Comparison of ENCODE assay signal across 8 mouse cellular contexts in genomic region chr4:137995399-137995798, GRCm38 (mm10). TPM values are rescaled to one million over a fixed set of nuclear protein-coding genes. Genes with fewer than 3 reads are reported as not detected.
DNase-seq lines count a peak whose midpoint lies in the region; ATAC-seq and TF ChIP-seq lines count a peak whose summit lies in the region.

No protein-coding gene starts in this region.

- H3K36me3 ChIP-seq in heart, embryonic 10.5 days, result peaks cover 39% of the 10 kb centered on the region
- H3K36me3 ChIP-seq in forebrain, embryonic 14.5 days (ENCODE audit: control insufficient read depth, insufficient read depth, low read length), result peaks cover 28% of the 10 kb centered on the region
- peaks cover 29% of the 10 kb centered on the region for H3K36me3 ChIP-seq in intestine, postnatal 0 days (ENCODE audit: control insufficient read depth, insufficient read depth)
- peaks cover 23% of the 10 kb centered on the region for H3K36me3 ChIP-seq in lung, embryonic 15.5 days

- H3K27ac ChIP-seq in heart, embryonic 10.5 days, result no peak overlapping the region
- H3K27ac ChIP-seq in forebrain, embryonic 14.5 days (ENCODE audit: low read depth, low read length), result no peak overlapping the region
- H3K27ac ChIP-seq in intestine, postnatal 0 days (ENCODE audit: low read depth, low read length), result no peak overlapping the region
- H3K27ac ChIP-seq in lung, embryonic 15.5 days, result no peak overlapping the region

- peaks cover 48% of the 10 kb centered on the region for H3K4me1 ChIP-seq in heart, embryonic 10.5 days
- peaks cover 30% of the 10 kb centered on the region for H3K4me1 ChIP-seq in forebrain, embryonic 14.5 days (ENCODE audit: control insufficient read depth, insufficient read depth, low read length)
- no peaks in the 10 kb centered on the region; the same call in 1 of the 2 replicates for H3K4me1 ChIP-seq in intestine, postnatal 0 days (replicated peaks; ENCODE audit: control insufficient read depth, insufficient read depth, low read length)
- peaks cover 28% of the 10 kb centered on the region for H3K4me1 ChIP-seq in lung, embryonic 15.5 days

- TF ChIP-seq CTCF in intestine, postnatal 0 days (IDR thresholded peaks at IDR 0.05; ENCODE audit: low read depth), result no peak

- H3K4me3 ChIP-seq in heart, embryonic 10.5 days, result peak overlapping the region; percentile 98
- peak overlapping the region; percentile 96 for H3K4me3 ChIP-seq in forebrain, embryonic 14.5 days (ENCODE audit: low read depth, low read length)
- peak overlapping the region; percentile 11; the same call in 1 of the 2 replicates for H3K4me3 ChIP-seq in intestine, postnatal 0 days (ENCODE audit: low read depth, low read length)
- H3K4me3 ChIP-seq in lung, embryonic 15.5 days, result peak overlapping the region; percentile 88

- H3K27me3 ChIP-seq in heart, embryonic 10.5 days (ENCODE audit: insufficient read depth, poor library complexity, severe bottlenecking), result peaks cover 13% of the 10 kb centered on the region; the same call in 1 of the 2 replicates
- H3K27me3 ChIP-seq in forebrain, embryonic 14.5 days (replicated peaks; ENCODE audit: control insufficient read depth, insufficient read depth, low read length), result no peaks in the 10 kb centered on the region
- H3K27me3 ChIP-seq in intestine, postnatal 0 days (replicated peaks; ENCODE audit: control insufficient read depth, insufficient read depth, low read length), result no peaks in the 10 kb centered on the region
- peaks cover 18% of the 10 kb centered on the region; the same call in 1 of the 2 replicates for H3K27me3 ChIP-seq in lung, embryonic 15.5 days

- peak overlapping the region; percentile 63 for H3K4me2 ChIP-seq in forebrain, embryonic 14.5 days (ENCODE audit: low read length)
- peak overlapping the region; percentile 85 for H3K4me2 ChIP-seq in intestine, postnatal 0 days (replicated peaks; ENCODE audit: low read depth)
- peak overlapping the region; percentile 81 for H3K4me2 ChIP-seq in lung, embryonic 15.5 days

- no peaks in the 10 kb centered on the region for H3K9me3 ChIP-seq in heart, embryonic 10.5 days
- no peaks in the 10 kb centered on the region for H3K9me3 ChIP-seq in forebrain, embryonic 14.5 days (replicated peaks; ENCODE audit: control insufficient read depth, low read length)
- no peaks in the 10 kb centered on the region for H3K9me3 ChIP-seq in intestine, postnatal 0 days (ENCODE audit: control insufficient read depth)
- H3K9me3 ChIP-seq in lung, embryonic 15.5 days, result no peaks in the 10 kb centered on the region

- H3K9ac ChIP-seq in forebrain, embryonic 14.5 days (ENCODE audit: low read length), result peak overlapping the region; percentile 99
- H3K9ac ChIP-seq in intestine, postnatal 0 days (ENCODE audit: low read depth, low read length), result no peak overlapping the region
- peak overlapping the region; percentile 27; the same call in 1 of the 2 replicates for H3K9ac ChIP-seq in lung, embryonic 15.5 days

- no peak for ATAC-seq in forebrain, embryonic 14.5 days
- ATAC-seq in intestine, postnatal 0 days, result no peak
- no peak for ATAC-seq in lung, embryonic 15.5 days (ENCODE audit: borderline replicate concordance, extremely low read depth, low FRiP score, low TSS enrichment)

- no peak for DNase-seq in heart, embryonic 10.5 days (ENCODE audit: low spot score)
- DNase-seq in heart, postnatal 4 days, result no peak
- DNase-seq in forebrain, embryonic 14.5 days (ENCODE audit: low spot score), result no peak
- DNase-seq in frontal cortex, postnatal 14 days (ENCODE audit: low spot score in 2 of 2), result no peak
- no peak for DNase-seq in right cerebral cortex, adult 18-20 months
- DNase-seq in layer of hippocampus, adult 11-12 months (ENCODE audit: low spot score), result no peak

- WGBS in heart, embryonic 10.5 days, result 64% methylated on average over 12 of the region's 12 CpGs
- 83% methylated on average over 12 of the region's 12 CpGs for WGBS in forebrain, embryonic 14.5 days
- 70% methylated on average over 12 of the region's 12 CpGs for WGBS in intestine, postnatal 0 days
- 66% methylated on average over 12 of the region's 12 CpGs for WGBS in lung, embryonic 15.5 days

RNA-seq across cellular contexts. Expression of gene Eif4g3, which starts 2.6 kb away (rescaled TPM):
- 29.0 and 35.3 TPM in 2 replicates for polyA plus RNA-seq in heart, embryonic 10.5 days (2016; fragmentation: Nextera tagmentation; extraction: Ambion mirVana)
- total RNA-seq in heart, postnatal 4 days (2021), result 10 to 100 TPM; 57.8 to 59.2 TPM
- 31.6 and 42.2 TPM in 2 replicates for polyA plus RNA-seq in forebrain, embryonic 14.5 days (2014; fragmentation: Nextera tagmentation; extraction: Ambion mirVana)
- polyA plus RNA-seq in intestine, postnatal 0 days (2015; fragmentation: Nextera tagmentation; extraction: Ambion mirVana), result 11.9 and 12.5 TPM in 2 replicates
- 26.6 and 29.6 TPM in 2 replicates for polyA plus RNA-seq in lung, embryonic 15.5 days (2015; fragmentation: Nextera tagmentation; extraction: Ambion mirVana)

Comparison
In these comparisons a context has a peak if more than half of its experiments do, and no peak if none do; other contexts are left out.
1. H3K4me3 ChIP-seq: peak in every context shown above with its lines; median percentile 98 in heart, embryonic 10.5 days; 96 in forebrain, embryonic 14.5 days; 88 in lung, embryonic 15.5 days; 11 in intestine, postnatal 0 days.